Mouse (Mus musculus): Measurements from ENCODE around the gene Apbb2.

- TF ChIP-seq CTCF (IDR thresholded peaks at IDR 0.05; ENCODE audit: low read depth) = no peak
- TF ChIP-seq EP300 (IDR thresholded peaks at IDR 0.05; ENCODE audit: low read depth) = no peak
Measured at GRCm38 (mm10) chr5:66468331-66469001, 150.1 kb downstream of the Apbb2 start.

Data from liver, postnatal 0 days (tissue).